Mouse (Mus musculus) small intestine, adult 2 months (tissue): Measurements from ENCODE around the gene Nup107. TPM values are rescaled to one million over a fixed set of nuclear protein-coding genes. Genes with fewer than 3 reads are reported as not detected.

ENCODE experiments used
- H3K27ac ChIP-seq: fragments of 200-500 bp; 2 replicates; pipeline ENCODE4 v1.5.1; 2012; ENCODE audit warnings: low read depth, low read length, control low read depth, inconsistent platforms; ENCODE audit not compliant: insufficient read depth
- H3K27me3 ChIP-seq: fragments of 200-500 bp; 2 replicates; pipeline ENCODE4 v1.6.1; 2012; ENCODE audit warnings: mild to moderate bottlenecking, moderate library complexity, low read length, inconsistent platforms; ENCODE audit not compliant: control insufficient read depth, insufficient read depth
- H3K36me3 ChIP-seq: fragments of 200-500 bp; 2 replicates; pipeline ENCODE4 v1.6.1; 2012; ENCODE audit warnings: mild to moderate bottlenecking, low read length, control low read depth, inconsistent platforms; ENCODE audit not compliant: control insufficient read depth, insufficient read depth
- H3K4me1 ChIP-seq: fragments of 200-500 bp; 2 replicates; pipeline ENCODE4 v1.6.1; 2012; ENCODE audit warnings: low read length, inconsistent platforms, mixed read lengths; ENCODE audit not compliant: control insufficient read depth, insufficient read depth, insufficient read length
- H3K4me3 ChIP-seq: fragments of 200-500 bp; 2 replicates; pipeline ENCODE4 v1.5.1; 2012; ENCODE audit warnings: low read depth, mild to moderate bottlenecking, control low read depth, inconsistent platforms, low read length, moderate library complexity
- CTCF ChIP-seq: fragments of 200-500 bp; IDR thresholded peaks from 2 replicates; pipeline ENCODE4 v1.5.1; 2012; ENCODE audit warnings: low read depth, mild to moderate bottlenecking, control low read depth, inconsistent platforms, low read length, moderate library complexity, mixed read lengths; ENCODE audit not compliant: insufficient replicate concordance, insufficient read length; ENCODE audit errors: extremely low read depth
- POLR2A ChIP-seq: fragments of 200-500 bp; IDR thresholded peaks from 2 replicates; pipeline ENCODE4 v1.6.1; 2012; ENCODE audit warnings: low read depth, mild to moderate bottlenecking, control low read depth, inconsistent platforms, low read length, moderate library complexity
- WGBS: fragments of 180-500 bp; shearing (Covaris S2); methylation state at CpG from one replicate; pipeline ENCODE4 v1.1.7; 2018; 5-methylcytosine and 5-hydroxymethylcytosine counted together
- polyA plus RNA-seq: library from polyadenylated mRNA; depleted of rRNA; stranded (reverse); fragments of >200 nt; gene quantifications from 2 replicates; pipeline ENCODE4 v1.2.3, GENCODE M21; 2012

The Nup107 gene
- polyA plus RNA-seq, 1 experiment = 3.1 TPM

GRCm38 (mm10) chr10:117767286-117768140 is 25.0 kb downstream of the Nup107 start:
- Histone ChIP-seq H3K27ac (no peak overlapping the region), H3K36me3 (peaks cover 45% of the 10 kb centered on the region), H3K4me3 (no peak overlapping the region), H3K27me3 (no peaks in the 10 kb centered on the region), H3K4me1 (peaks cover 3% of the 10 kb centered on the region; the same call in 1 of the 2 replicates)
- WGBS = 90% methylated on average over 10 of the region's 10 CpGs
- no peak for TF ChIP-seq POLR2A
- TF ChIP-seq CTCF = no peak

GRCm38 (mm10) chr10:117766896-117767160 is 25.7 kb downstream of the Nup107 start:
- Histone ChIP-seq H3K27me3 (no peaks in the 10 kb centered on the region), H3K27ac (no peak overlapping the region), H3K4me3 (no peak overlapping the region), H3K36me3 (peaks cover 43% of the 10 kb centered on the region), H3K4me1 (peaks cover 3% of the 10 kb centered on the region; the same call in 1 of the 2 replicates)
- TF ChIP-seq CTCF (no peak), POLR2A (no peak)
- WGBS = 93% methylated on average over 5 of the region's 5 CpGs

DNA sequence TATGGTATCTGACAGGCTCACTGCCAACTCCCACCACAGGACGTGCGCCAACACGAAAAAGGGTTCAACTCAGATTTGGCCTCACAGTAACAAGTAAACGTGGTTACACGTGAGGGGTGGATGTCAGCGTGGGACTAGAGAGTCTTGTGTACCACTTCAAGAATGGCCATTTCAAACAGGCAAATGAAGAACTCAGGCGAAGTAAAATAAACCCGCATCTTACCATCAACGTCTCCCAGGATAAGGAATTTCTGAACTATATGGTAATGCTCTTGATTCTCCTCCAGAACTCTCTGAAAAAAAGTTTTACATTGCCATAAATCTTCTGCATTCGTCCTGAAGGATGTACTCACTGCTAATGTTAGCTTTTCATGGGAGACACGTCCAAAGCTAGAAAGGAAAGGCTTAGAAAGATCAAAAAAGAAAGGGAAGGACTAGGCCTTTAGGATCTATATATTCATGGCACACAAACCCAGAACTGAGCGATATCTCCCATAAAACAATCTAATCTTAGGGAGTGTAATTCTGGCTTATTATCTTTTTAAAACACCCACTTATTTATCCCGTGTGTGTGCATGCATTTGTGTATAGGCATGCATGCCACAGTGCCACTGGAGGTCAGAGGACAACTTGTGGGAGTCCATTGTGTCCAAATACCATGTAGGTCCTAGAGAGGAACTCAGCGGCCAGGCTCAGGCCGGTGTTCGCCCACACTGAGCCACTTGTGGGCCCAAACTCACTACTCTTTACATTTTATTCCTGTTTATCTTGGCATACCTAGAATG is 26.2 kb downstream of the Nup107 start:
- no peak overlapping the region for H3K4me3 ChIP-seq
- H3K36me3 ChIP-seq = peaks cover 44% of the 10 kb centered on the region
- peaks cover 3% of the 10 kb centered on the region; the same call in 1 of the 2 replicates for H3K4me1 ChIP-seq
- TF ChIP-seq CTCF = no peak
- no peak for TF ChIP-seq POLR2A
- H3K27ac ChIP-seq = no peak overlapping the region
- 87% methylated on average over 16 of the region's 16 CpGs for WGBS
- no peaks in the 10 kb centered on the region for H3K27me3 ChIP-seq

DNA sequence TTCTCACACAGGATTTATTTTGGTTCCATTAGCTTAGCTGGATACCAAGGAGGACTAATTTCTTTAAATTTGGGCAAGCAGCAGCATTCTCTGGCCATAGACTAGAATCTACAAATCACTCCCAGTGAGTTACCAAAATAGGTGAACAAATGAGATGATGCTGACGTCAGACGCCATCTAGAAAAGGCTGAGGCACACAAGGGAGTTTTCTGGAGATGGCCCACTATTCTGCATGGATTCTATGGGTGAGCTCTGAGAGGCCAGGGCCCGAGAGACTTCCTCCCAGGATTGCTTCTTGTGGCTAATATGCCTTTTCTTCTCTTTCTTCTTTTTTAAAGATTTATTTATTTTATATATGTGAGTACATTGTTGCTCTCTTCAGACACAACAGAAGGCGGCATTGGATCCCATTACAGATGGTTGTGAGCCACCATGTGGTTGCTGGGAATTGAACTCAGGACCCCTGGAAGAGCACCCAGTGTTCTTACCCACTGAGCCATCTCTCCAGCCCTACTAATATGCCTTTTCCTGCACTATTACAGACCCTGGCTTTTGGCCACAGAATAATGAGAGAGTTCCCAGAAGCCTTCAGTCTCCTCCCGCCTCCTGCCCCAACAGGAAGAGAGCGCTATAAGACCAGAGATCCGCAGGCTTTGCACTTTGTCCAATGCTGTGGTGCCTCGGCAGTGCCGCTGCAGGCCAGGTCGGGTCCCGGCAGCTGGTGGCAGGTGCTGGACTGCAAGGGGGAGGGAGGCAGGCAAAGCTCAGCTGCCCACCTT is 27.2 kb downstream of the Nup107 start:
- Histone ChIP-seq H3K36me3 (peaks cover 46% of the 10 kb centered on the region), H3K4me1 (peaks cover 3% of the 10 kb centered on the region; the same call in 1 of the 2 replicates)
- 94% methylated on average over 11 of the region's 11 CpGs for WGBS

DNA sequence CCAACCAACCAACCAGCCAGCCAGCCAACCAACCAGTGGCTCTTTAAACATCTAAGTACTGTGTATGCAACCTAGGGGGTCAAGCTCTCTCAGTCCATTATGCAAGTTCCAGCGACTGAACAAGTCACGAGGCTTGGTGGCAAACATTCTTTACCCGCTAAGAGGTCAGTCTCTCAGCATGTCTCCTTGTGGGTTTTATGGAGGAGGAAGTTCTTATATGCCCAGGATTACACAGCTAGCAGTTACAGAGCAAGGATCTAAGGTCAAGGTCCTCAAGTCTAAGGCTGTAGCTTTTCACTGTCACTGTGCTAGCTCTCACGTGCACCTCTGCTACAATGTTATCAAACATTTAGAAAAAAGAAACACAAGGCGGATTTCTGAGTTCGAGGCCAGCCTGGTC is 27.9 kb downstream of the Nup107 start:
- no peaks in the 10 kb centered on the region for H3K27me3 ChIP-seq
- H3K27ac ChIP-seq = peak overlapping the region; percentile 73
- TF ChIP-seq CTCF = no peak
- no peak for TF ChIP-seq POLR2A
- H3K36me3 ChIP-seq = peaks cover 45% of the 10 kb centered on the region
- no peak overlapping the region for H3K4me3 ChIP-seq
- 61% methylated on average over 6 of the region's 6 CpGs for WGBS
- H3K4me1 ChIP-seq = peaks cover 3% of the 10 kb centered on the region; the same call in 1 of the 2 replicates

More for the DNA sequence above, 27.2 kb downstream of the Nup107 start:
- H3K27ac ChIP-seq = no peak overlapping the region
- TF ChIP-seq CTCF (no peak), POLR2A (no peak)
- H3K4me3 ChIP-seq = no peak overlapping the region
- no peaks in the 10 kb centered on the region for H3K27me3 ChIP-seq

DNA sequence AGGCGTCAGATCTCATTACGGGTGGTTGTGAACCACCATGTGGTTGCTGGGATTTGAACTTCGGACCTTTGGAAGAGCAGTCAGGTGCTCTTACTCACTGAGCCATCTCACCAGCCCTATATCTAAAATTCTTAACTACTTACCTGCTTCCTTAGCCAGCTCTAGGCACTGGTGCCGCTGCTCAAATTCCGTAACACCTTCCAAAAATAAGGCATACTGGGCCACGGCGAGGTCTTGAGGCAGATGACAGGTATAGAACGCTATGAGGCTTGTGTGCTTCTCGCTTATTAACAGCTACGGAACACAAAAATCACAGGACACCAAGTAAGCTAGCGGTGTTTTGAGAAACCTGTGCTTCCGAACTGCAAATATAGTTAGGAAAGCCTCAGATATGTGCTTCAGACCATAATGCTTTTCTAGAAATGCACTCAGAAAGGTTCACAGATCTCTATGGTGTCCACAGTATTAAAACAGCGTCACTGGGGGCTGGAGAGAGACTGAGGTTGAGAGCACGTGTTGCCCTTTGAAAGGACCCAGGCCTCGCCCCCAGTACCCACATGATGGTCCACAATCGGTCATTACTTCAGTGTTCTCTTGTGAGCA is 28.8 kb downstream of the Nup107 start:
- no peak overlapping the region for H3K4me3 ChIP-seq
- peaks cover 3% of the 10 kb centered on the region; the same call in 1 of the 2 replicates for H3K4me1 ChIP-seq
- peaks cover 51% of the 10 kb centered on the region for H3K36me3 ChIP-seq
- H3K27ac ChIP-seq = no peak overlapping the region
- WGBS = 98% methylated on average over 16 of the region's 16 CpGs
- no peaks in the 10 kb centered on the region for H3K27me3 ChIP-seq
- TF ChIP-seq CTCF (no peak), POLR2A (no peak)
